Mouse (Mus musculus) embryonic fibroblast, embryonic 13.5 days (primary cell): ENCODE results near the gene Anxa4.

Experiments
- CTCF ChIP-seq: IDR thresholded peaks from 2 replicates; pipeline ENCODE4 v1.5.1; 2011; ENCODE audit warnings: mild to moderate bottlenecking, control low read depth, low read length, moderate library complexity, borderline replicate concordance; ENCODE audit not compliant: insufficient read depth
- POLR2A ChIP-seq: IDR thresholded peaks from 2 replicates; pipeline ENCODE4 v1.6.1; 2011; ENCODE audit warnings: low read depth, mild to moderate bottlenecking, control low read depth, low read length, moderate library complexity

- TF ChIP-seq POLR2A, result no peak
- TF ChIP-seq CTCF, result no peak
Observed at GRCm38 (mm10) chr6:86708072-86708774, 85.2 kb downstream of the Anxa4 start.
